Mouse (Mus musculus): ENCODE data around the gene Emc4. TPM values are rescaled to one million over a fixed set of nuclear protein-coding genes. Genes with fewer than 3 reads are reported as not detected.

Gene Emc4
- total RNA-seq (2021) = 100 to 1,000 TPM; 160 to 166 TPM
- long read RNA-seq, experiment 1, transcript Emc4-201 (5 exons, 983 nt) = major isoform, 68 of 86 reads
- long read RNA-seq, experiment 1, partial matches to known transcripts = 12 of 86 reads
- long read RNA-seq, experiment 1, other reads (novel, unspliced or antisense) = 6 of 86 reads
- long read RNA-seq, experiment 2, transcript Emc4-201 (5 exons, 983 nt) = major isoform, 193 of 220 reads
- long read RNA-seq, experiment 2, partial matches to known transcripts = 23 of 220 reads
- long read RNA-seq, experiment 2, other reads (novel, unspliced or antisense) = 4 of 220 reads

DNA sequence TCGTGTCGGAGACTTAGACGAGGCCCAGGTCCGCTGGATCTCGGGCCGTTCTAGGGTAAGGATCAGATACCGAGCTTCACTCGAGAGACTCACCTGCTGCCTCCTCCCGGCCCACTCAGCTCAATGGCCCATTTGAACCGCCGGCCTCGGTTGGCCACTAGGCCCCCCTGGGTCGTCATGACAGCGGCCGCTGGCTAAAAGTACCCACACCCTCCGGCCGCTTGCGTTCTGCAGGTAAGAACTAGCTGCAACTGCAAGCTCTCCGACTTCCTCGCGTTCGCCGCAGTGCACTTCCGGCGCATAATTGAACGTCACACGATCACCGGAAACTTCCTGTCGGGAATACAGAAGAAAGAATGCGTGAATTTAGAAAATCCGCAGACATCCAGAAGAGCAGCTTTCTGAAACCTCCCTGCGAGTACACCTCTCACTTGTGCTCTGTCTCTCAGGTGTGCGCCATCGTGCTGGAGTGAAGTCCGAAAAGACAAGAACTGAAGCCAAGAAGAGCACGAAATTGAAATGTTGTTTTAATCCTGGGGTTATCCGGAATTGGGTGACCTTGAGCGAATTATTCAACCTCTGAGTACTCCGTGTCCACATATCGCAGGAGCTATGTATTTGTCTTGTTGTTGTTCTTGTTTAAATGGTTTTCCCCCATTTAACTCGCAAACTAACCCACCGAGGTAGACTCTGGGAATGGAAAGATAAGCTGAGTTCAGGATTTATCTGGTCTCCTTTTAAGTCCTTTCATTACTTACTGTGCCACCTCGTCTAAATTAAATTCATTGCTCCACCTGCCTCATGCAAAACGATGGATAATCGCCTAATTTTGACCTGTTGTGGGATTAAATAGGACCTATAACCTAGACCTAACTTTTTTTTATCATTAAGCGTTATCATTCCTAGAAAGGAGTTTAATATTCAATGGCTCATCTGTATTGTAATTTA is at the start of gene Emc4:
Gene Emc4, minus strand, starts transcription at position 302 of the 948 bp plus-strand sequence.
- peak; percentile 90 to 95 for DNase-seq (ENCODE audit: low spot score in 2 of 2)

DNA sequence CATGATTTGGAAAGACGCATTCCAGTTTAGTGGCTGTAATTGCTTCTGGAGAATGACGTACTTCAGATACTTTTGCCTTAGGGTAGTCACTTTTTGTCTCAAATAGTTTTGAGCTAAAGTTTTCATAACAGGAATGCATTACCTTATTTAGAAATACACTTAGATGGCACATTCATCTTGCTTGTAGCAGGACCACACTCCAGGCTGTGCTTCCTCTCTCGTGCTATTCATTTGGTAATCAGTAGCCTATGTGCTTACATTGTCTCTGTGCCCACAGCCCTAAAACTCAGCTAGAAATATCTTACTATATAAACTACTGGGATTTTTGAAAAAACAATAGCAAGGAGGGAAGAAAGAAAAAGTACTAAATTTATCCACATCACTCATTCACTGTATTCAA is 39.2 kb upstream of the Emc4 start:
- no peak for DNase-seq (ENCODE audit: low spot score in 2 of 2)

DNA sequence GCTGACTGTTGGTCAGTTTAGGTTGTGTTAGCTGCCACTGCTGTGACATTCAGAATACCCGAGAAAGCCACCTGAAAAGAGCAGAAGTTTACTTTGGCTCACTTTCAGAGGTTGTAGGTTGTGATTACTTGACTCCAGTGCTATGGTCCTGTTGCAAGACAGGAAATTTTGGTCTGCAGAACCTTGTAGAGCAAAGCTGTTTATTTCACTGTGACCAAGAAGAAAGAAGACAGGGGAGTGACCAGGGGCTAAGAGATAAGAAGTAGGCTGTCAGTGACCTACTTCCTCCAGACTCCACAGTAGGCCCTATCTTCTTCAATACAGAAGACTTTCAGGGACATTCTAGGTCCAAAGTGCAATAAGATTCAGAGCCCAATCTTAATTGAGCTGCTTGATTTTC is 28.8 kb upstream of the Emc4 start:
- no peak for DNase-seq (ENCODE audit: low spot score in 2 of 2)

DNA sequence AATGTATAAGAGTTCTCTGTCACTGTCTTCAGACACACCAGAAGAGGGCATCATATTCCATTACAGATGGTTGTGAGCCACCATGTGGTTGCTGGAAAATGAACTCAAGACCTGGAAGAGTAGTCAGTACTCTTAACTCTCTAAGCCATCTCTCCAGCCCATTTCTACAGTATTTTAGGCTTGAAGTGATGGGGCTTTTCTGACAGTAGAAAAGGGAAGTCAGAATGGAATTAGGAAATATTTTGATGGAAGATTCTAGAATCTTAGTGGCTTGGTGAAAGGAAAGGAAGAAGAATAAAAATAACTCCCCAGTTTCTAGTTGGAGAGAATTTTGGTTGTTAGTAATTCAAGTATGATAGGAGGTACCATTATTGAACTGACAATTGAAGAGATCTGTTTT is 26.1 kb upstream of the Emc4 start:
- DNase-seq (ENCODE audit: low spot score in 2 of 2) = no peak

DNA sequence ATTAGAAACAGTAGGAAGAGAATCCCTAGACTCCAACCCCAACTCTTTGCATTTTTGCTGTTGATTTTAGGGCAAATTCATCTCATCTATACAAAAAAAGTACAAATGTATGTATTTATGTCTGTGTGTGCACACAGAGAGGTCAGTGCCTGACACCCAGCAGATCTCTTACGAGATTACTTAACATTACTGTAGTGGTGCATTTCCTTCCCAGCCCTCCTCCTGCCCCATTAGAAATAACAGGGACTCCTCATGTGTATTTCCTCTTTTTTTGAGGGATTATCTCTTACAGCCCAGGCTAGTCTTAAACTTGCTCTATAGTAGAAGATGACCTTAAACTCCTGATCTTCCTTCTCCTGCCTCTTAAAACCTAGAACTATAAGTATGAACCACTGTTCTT is 24.9 kb upstream of the Emc4 start:
- DNase-seq (ENCODE audit: low spot score in 2 of 2) = no peak

DNA sequence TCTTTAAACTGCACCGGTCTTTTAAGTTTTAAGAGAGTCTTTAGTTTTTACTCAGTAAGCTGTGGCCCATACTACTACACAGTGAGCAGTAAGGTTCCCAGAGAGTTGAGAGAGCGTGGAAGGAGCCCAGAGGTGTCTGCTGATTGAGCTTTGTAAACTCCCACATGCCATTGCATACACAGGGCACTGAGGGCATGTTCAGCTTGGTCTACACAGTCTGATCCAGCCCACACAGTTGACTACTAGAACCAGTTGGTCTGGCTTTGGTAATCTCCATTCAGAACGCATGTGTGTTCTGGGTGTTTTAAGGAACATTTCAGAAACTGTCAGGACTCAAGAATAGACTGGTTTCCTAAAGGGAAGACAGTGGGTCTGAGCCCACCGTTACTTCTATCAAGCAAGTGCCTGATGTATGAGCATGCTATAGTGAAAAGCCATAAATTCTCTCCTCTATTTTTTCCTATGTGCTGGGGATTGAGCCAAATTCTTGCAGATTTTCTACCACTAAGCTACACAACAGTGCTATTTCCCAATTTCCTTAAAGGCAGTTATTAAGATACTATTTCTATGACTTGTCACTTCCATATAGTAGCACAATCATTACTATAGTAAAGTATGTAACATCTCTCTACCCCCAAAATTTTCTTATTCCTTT is 23.6 kb upstream of the Emc4 start:
- no peak for DNase-seq (ENCODE audit: low spot score in 2 of 2)

DNA sequence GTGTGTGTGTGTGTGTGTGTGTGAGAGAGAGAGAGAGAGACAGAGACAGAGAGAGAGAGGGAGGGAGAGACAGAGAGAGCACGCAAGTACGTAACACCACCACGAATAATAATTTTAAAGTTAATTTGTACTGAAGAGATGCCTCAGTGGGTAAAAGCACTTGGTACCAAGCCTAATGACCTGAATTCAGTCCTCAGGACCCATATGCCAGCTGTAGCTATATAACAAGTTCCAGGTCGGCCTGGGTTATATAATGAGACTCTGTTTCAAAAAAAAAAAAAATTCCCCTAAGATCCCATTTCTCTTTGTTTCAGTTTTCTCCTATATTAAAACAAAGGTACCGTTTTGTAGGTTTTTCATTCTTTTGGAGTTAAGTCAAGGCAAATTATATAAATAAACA is 23.0 kb upstream of the Emc4 start:
- no peak for DNase-seq (ENCODE audit: low spot score in 2 of 2)

DNA sequence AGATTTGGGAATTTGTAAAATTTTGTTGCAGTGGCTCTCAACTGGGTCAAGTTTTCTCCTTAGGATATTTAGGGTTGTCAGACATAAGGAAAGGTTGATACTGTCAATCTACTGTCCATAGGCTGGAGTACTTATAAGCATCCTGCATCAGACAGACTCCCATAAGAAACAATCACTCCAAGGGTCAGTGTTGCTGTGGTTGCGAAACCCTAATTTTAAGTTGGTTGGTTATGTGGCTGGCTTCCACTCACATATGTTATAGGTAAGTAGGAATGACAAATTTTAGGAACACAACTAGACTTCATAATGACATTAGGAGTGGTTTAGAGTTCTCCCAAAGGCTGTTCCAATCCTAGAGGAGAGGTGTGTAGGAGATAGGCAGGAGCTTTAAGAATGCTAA is 13.4 kb upstream of the Emc4 start:
- DNase-seq (ENCODE audit: low spot score in 2 of 2) = no peak

DNA sequence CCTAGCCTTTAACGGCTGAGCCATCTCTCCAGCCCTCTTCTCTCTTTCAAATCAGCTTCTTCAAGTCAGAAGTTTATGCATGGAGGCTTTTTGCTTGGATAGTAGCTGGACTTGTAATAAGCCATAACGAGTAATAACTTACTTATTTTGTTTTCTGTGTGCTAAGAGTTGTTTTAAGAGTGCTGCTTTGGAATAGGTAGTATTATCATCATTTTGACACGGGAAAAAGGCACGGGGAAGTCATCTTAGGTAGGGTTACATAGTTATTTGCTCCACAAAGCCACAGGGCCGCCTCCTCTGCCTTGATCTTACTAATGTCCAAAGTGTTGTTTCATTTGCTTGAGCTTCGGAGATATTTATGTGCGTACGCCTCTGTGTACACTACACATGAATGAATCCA is 12.3 kb upstream of the Emc4 start:
- no peak for DNase-seq (ENCODE audit: low spot score in 2 of 2)

DNA sequence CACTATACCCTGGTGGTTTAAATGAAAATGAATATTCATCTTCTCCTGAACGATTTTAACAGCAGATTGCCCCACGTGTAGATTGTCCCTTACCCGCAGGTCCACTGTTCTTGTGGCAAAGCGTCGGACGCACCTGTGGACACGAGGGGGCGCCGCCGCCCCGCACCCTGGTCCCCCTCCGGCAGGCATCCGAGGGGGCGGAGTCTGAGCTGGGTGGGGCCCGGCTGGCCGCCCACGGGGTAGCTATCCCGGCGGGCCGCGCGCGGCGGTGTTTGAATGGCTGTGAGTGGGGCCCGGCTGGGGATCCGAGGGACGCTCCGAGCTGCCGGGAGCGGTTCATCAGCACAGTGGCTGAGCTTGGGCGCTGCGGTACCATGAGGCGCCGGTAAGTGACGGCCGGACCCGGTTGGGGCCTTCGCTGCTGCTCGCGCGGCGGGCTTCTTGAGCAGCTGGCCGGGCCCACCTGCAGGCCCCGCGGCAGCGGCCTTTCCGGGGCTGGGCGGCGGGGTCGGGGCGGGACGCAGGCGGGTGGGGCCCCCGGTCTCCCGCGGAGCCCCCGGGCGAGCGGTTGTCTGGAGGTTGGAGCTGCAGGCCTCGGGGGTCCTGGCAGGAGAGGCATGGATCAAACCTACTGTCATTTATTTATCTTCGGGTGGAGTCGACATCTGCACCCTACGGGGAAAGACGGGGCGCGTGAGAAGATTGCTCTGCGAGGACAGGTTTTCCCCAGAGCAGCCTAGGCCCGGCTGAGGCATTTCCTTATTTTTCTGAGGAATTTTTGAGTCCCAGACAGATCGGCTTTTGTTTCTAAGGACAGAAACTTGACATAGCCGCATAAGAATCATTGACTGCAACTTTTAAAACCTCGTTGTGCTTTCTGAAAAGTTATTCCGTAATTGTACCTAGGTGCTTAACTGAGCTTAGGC is 11.4 kb upstream of the Emc4 start, which contains the start of gene Katnbl1:
Gene Katnbl1, plus strand, starts transcription at position 239 of the 926 bp plus-strand sequence.
- DNase-seq (ENCODE audit: low spot score in 2 of 2) = peak; percentile 88 to 91

DNA sequence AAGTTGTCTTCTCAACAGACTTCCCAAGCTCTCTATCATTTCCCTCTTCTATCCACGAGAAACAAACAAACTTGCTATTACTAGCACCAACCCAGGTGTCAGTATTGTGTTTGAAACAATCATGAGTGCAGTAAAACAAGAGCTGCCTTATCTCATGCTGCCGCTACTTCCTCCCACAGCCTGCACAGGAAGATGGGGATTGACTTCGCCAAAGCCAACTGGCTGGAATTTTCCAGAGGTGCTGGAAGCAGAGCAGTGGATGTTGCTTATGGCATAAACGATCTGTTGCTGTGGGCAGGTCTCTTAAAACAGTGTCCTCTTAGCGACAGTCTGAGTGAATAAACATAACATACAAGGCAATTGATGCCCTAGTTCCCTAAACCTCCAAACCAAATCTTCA is 6.8 kb upstream of the Emc4 start:
- no peak for DNase-seq (ENCODE audit: low spot score in 2 of 2)

DNA sequence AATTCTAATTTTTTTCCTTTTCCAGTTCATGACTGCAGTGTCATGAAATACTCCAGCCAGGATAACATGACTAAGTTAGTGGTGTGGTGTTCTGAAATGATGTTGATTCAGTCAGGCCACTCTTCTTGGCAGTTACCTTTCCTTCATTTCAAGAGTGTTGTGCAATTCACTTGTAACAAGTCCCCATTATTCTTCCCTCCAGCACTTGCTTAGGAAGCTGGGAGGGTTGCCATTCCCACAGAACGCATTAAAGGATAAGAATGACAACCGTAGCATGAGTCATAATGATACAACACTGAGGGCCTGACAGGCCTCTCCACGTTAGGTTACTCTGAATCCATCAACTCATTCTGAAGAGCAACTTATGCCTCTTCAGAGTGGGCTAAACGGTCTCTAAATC is 5.3 kb upstream of the Emc4 start:
- DNase-seq (ENCODE audit: low spot score in 2 of 2) = no peak

DNA sequence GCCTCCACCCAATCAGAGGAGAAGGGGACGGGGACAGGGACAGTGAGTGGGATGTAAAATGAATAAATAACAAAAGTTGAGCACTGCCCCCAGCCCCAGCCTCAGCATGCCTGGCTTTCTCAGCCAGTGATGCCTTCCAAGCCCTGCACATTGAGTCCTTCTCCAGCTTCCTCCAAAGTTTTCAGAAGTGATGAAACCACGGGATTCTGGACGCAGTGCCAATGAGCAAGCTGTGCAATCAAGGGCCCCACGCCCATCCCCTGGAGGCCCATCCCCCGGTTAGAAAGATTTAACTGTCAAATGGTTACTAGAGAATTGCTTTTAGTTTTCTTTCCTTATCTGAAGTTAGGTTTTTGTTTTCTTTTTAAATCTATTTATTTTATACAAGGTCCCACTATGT is 2.1 kb upstream of the Emc4 start:
- DNase-seq (ENCODE audit: low spot score in 2 of 2) = no peak

DNA sequence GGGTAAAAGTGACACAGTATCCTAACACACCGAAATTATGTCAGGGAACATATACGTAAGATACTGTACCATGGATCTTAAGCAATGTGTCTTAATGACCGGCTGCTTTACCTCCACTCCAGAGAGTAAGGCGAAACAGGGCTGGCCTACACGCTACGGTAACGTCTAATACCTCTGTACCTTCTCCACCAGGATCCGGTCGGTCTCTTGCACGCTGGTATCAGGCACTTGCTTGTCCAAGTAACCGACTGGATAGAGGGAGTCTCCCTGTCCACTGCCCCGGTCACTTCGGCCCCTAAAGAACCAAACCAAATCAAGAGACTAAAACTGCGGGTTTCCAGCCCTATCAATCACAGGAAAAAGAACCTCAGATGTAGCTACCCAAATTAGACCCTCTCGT is 605 bp downstream of the Emc4 start:
- DNase-seq (ENCODE audit: low spot score in 2 of 2) = no peak

DNA sequence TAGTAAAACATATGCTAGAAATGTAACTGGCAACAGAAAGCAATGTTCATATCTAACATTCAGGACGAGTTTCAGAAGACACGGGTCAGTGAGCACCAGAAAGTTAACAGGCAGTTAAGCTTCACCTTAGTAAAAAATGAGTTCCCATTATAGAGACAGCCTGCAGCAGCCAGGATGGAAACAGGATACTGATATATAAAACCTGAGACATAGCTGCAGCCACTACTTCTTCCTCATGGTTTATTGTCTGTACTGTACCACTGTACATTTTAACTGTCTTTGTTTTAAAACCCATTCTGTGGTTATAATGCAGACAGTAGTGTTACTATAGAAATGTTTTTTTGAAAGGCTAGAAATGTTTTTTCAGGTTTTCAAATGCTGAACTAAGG is 7.1 kb downstream of the Emc4 start:
- DNase-seq (ENCODE audit: low spot score in 2 of 2) = no peak

DNA sequence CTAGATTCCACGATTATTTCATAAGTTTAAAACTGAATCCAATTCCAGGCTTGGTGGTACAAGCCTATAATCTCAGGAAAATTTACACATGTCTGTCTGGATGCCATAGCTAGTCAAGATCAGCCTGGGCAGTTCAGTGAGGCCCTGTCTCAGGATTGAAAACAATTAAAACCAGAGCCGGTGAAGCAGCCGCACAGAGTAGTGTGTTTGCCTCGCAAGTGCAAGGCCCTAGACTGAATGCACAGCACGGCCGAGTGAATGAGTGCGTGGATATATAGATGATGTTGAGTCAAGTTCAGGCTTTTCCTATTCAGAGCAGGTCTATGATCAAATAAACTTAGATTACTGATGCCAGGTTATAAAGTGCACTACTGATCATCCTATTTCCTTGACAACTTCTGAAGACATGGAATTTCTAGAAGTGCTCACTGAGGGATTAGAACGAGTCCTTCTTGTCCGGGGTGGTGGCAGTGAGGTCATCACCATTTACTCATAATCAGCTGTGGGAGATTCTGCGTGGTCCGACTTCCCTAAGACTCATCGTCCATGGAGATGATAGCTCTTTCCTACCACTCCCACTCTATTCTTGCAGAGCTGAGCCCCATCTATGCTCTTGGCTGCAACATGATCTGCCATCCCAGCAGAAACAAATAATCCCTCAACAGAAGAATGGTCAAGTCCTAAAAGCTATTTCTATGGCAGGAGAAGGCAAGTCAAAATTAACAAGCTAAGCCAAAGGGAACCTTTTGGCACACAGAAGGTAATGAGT is 7.6 kb downstream of the Emc4 start:
- no peak for DNase-seq (ENCODE audit: low spot score in 2 of 2)

DNA sequence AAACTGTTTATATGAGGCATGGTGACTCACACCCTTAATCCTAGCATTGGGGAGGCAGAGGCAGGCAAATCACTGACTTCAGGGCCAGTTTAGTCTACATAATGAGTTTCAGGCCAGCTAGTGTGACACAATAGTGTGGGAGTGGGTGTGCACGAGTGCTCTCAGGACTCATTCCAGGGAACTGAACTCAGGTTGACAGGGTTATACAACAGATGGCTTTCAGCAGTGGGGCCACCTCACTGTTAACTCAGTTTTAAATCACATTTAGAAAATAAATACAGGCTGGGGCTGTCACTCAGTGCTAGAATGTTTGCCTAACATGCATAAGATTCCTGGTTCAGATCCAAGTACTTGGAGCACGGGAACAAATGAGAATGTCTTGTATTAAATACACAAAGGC is 8.2 kb downstream of the Emc4 start:
- DNase-seq (ENCODE audit: low spot score in 2 of 2) = peak in 1 of 2 experiments; percentile 17

DNA sequence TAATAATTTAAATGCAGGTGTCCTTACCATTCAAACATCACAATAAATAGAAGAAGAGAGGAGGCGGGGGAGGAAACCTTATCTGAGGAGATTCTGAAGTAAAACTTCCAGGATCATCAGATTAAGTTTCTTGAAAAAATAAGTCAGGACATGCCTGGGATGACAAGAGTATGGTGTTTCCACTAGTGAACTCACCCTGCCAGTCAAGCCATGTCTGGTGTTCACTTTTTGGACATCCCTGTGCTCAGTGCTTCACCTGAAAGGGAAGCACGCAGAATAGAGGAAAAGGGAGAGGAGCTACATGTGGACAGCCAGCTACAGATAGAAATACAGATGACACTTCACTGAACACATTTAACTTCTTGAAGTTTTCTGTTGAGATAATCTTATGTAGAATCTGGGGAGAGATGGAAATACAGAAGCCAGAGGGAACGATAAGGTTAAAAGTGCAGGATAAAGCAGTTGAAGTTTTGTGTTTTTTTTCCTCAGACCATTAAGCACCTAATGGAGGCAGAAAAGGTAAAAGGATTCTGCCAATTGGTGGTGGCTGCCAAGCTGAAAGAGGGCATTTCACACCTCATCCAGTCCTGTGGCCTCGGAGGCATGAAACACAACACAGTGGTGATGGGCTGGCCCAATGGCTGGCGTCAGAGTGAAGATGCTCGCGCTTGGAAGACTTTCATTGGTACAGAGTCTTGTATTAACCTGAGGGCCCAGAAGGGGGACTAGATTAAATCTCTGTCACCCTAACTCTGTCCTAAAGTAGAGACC is 14.0 kb downstream of the Emc4 start:
- DNase-seq (ENCODE audit: low spot score in 2 of 2) = no peak

DNA sequence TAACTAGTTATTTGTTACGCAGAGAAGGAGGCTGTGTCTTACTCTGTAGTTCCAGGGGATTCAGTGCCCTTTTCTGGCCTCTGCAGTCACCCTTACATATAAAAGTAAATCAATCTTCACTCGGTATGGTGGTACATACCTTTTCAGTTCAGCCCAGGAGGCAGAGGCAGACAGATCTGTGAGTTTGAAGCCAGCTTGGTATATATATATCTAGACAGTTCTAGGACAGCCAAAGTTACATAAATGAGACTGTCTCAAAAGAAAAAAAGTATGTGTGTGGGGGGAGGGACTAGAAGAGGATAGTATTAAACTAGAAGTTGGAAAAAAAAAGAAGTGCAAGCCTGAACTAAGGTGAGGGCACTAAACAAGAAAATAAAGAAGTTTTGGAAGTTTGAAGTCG is 19.6 kb downstream of the Emc4 start:
- no peak for DNase-seq (ENCODE audit: low spot score in 2 of 2)

Measured in layer of hippocampus, postnatal 14 days (tissue).